Mouse (Mus musculus) embryo, embryonic 11.5 days (tissue): ENCODE data around the gene Gcnt7.

Source experiments
- DNase-seq: peaks from one replicate; pipeline ENCODE4 v3.0.0-alpha.2; 2012; ENCODE audit warnings: low read depth, low spot score

Gene Gcnt7

GRCm38 (mm10) chr2:172460647-172461046, 2.3 kb upstream of the Gcnt7 start:
- no peak for DNase-seq

GRCm38 (mm10) chr2:172452458-172452857, 5.9 kb downstream of the Gcnt7 start:
- DNase-seq = no peak

GRCm38 (mm10) chr2:172452031-172452430, 6.4 kb downstream of the Gcnt7 start:
- no peak for DNase-seq

- no peak for DNase-seq
Measured at GRCm38 (mm10) chr2:172450640-172451039, 7.8 kb downstream of the Gcnt7 start.

- DNase-seq = no peak
Measured at GRCm38 (mm10) chr2:172448329-172448728, 10.1 kb downstream of the Gcnt7 start.

GRCm38 (mm10) chr2:172447317-172447716, 11.1 kb downstream of the Gcnt7 start:
- no peak for DNase-seq

- no peak for DNase-seq
Measured at GRCm38 (mm10) chr2:172445617-172446016, 12.8 kb downstream of the Gcnt7 start.

- no peak for DNase-seq
Measured at GRCm38 (mm10) chr2:172441176-172441575, 17.2 kb downstream of the Gcnt7 start.

GRCm38 (mm10) chr2:172440640-172441005, 17.8 kb downstream of the Gcnt7 start:
- no peak for DNase-seq

- DNase-seq = peak; percentile 99
Measured at GRCm38 (mm10) chr2:172439843-172440639, 18.4 kb downstream of the Gcnt7 start, which contains the start of gene Rtf2. Rtf2 (plus strand) TSS chr2:172440556.

- no peak for DNase-seq
Measured at GRCm38 (mm10) chr2:172437371-172437952, 20.9 kb downstream of the Gcnt7 start.

GRCm38 (mm10) chr2:172433746-172434145, 24.6 kb downstream of the Gcnt7 start:
- DNase-seq = no peak

- DNase-seq = no peak
Measured at GRCm38 (mm10) chr2:172430609-172431008, 27.8 kb downstream of the Gcnt7 start.

GRCm38 (mm10) chr2:172418208-172418607, 40.2 kb downstream of the Gcnt7 start:
- no peak for DNase-seq

GRCm38 (mm10) chr2:172416876-172417275, 41.5 kb downstream of the Gcnt7 start:
- DNase-seq = no peak

GRCm38 (mm10) chr2:172416218-172416617, 42.2 kb downstream of the Gcnt7 start:
- no peak for DNase-seq

GRCm38 (mm10) chr2:172413894-172414293, 44.5 kb downstream of the Gcnt7 start:
- DNase-seq = no peak

- DNase-seq = no peak
Measured at GRCm38 (mm10) chr2:172413273-172413672, 45.1 kb downstream of the Gcnt7 start.

- peak; percentile 26 for DNase-seq
Measured at GRCm38 (mm10) chr2:172412454-172412853, 45.9 kb downstream of the Gcnt7 start.

- DNase-seq = no peak
Measured at GRCm38 (mm10) chr2:172411091-172411490, 47.3 kb downstream of the Gcnt7 start.

- DNase-seq = no peak
Measured at GRCm38 (mm10) chr2:172410686-172411085, 47.7 kb downstream of the Gcnt7 start.

- DNase-seq = no peak
Measured at GRCm38 (mm10) chr2:172407499-172407898, 50.9 kb downstream of the Gcnt7 start.

GRCm38 (mm10) chr2:172406173-172406572, 52.2 kb downstream of the Gcnt7 start:
- no peak for DNase-seq
